Mouse (Mus musculus) MEL (cell line): ENCODE data around the gene Sv2b. TPM values are rescaled to one million over a fixed set of nuclear protein-coding genes. Genes with fewer than 3 reads are reported as not detected.

Source experiments
- DNase-seq: peaks from one replicate; pipeline ENCODE4 v3.0.0; 2011; ENCODE audit warnings: low read depth, low spot score
- H3K27ac ChIP-seq: 2 replicates; pipeline ENCODE4 v1.5.1; 2012; ENCODE audit warnings: low read depth, mild to moderate bottlenecking, control low read depth, low read length, moderate library complexity; ENCODE audit not compliant: control insufficient read depth
- H3K27me3 ChIP-seq, 2 experiments: fragments of 150-350 bp in 1 of 2; sonication (generic) in 1 of 2; 2 replicates each; pipeline ENCODE4 v1.6.1; 2012; ENCODE audit warnings: low read length in 2 of 2, mild to moderate bottlenecking in 2 of 2, improper control_type of control experiment in 1 of 2, moderate library complexity in 1 of 2; ENCODE audit not compliant: insufficient read depth in 2 of 2, control insufficient read depth in 1 of 2
- H3K36me3 ChIP-seq, 2 experiments: 2 replicates each; pipeline ENCODE4 v1.6.1; 2012 to 2014; ENCODE audit warnings: low read length in 2 of 2, improper control_type of control experiment in 1 of 2, inconsistent platforms in 1 of 2, mild to moderate bottlenecking in 1 of 2; ENCODE audit not compliant: insufficient read depth in 2 of 2, control insufficient read depth in 1 of 2
- H3K4me1 ChIP-seq, 2 experiments: fragments of 150-350 bp in 1 of 2; sonication (generic) in 1 of 2; 2 replicates each; pipeline ENCODE4 v1.6.1; 2012; ENCODE audit warnings: low read length in 2 of 2, improper control_type of control experiment in 1 of 2, mild to moderate bottlenecking in 1 of 2; ENCODE audit not compliant: insufficient read depth in 2 of 2, control insufficient read depth in 1 of 2
- H3K4me3 ChIP-seq, 2 experiments: fragments of 150-350 bp in 1 of 2; sonication (generic) in 1 of 2; 2 replicates each; pipeline ENCODE4 v1.5.1; 2012; ENCODE audit warnings: low read depth in 2 of 2, low read length in 2 of 2, mild to moderate bottlenecking in 2 of 2, moderate library complexity in 2 of 2, control low read depth in 1 of 2, improper control_type of control experiment in 1 of 2; ENCODE audit not compliant: control insufficient read depth in 1 of 2, insufficient read depth in 1 of 2
- H3K79me2 ChIP-seq: 2 replicates; pipeline ENCODE4 v1.6.1; 2012; ENCODE audit warnings: mild to moderate bottlenecking, low read length, moderate library complexity; ENCODE audit not compliant: control insufficient read depth, poor library complexity, insufficient read depth
- H3K9ac ChIP-seq: 2 replicates; pipeline ENCODE4 v1.6.1; 2012; ENCODE audit warnings: low read depth, mild to moderate bottlenecking, control low read depth, low read length, moderate library complexity; ENCODE audit not compliant: control insufficient read depth, poor library complexity, severe bottlenecking
- H3K9me3 ChIP-seq: fragments of 150-350 bp; sonication (generic); replicated peaks from 2 replicates; pipeline ENCODE4 v1.6.1; 2012; ENCODE audit warnings: mild to moderate bottlenecking, low read length, improper control_type of control experiment, moderate library complexity; ENCODE audit not compliant: insufficient read depth
- BHLHE40 ChIP-seq: IDR thresholded peaks from 2 replicates; pipeline ENCODE4 v1.6.1; 2012; ENCODE audit warnings: low read depth, mild to moderate bottlenecking, inconsistent platforms, low read length, improper control_type of control experiment, borderline replicate concordance
- CHD2 ChIP-seq: IDR thresholded peaks from 2 replicates; pipeline ENCODE4 v1.6.1; 2011; ENCODE audit warnings: low read length, improper control_type of control experiment
- ETS1 ChIP-seq: IDR thresholded peaks from 2 replicates; pipeline ENCODE4 v1.6.1; 2012; ENCODE audit warnings: low read depth, mild to moderate bottlenecking, inconsistent platforms, low read length, improper control_type of control experiment, moderate library complexity
- GABPA ChIP-seq: IDR thresholded peaks from 2 replicates; pipeline ENCODE4 v1.6.1; 2012; ENCODE audit warnings: low read depth, mild to moderate bottlenecking, inconsistent platforms, low read length, improper control_type of control experiment, moderate library complexity
- GATA1 ChIP-seq: IDR thresholded peaks from 2 replicates; pipeline ENCODE4 v1.6.1; 2011; ENCODE audit warnings: low read depth, low read length, improper control_type of control experiment
- HCFC1 ChIP-seq: IDR thresholded peaks from 2 replicates; pipeline ENCODE4 v1.6.1; 2012; ENCODE audit warnings: low read depth, mild to moderate bottlenecking, inconsistent platforms, low read length, improper control_type of control experiment, moderate library complexity
- JUND ChIP-seq: IDR thresholded peaks from 2 replicates; pipeline ENCODE4 v1.6.1; 2011; ENCODE audit warnings: low read depth, mild to moderate bottlenecking, improper control_type of control experiment, low read length
- MEF2A ChIP-seq: IDR thresholded peaks from 2 replicates; pipeline ENCODE4 v1.6.1; 2014; ENCODE audit warnings: low read depth, mild to moderate bottlenecking, inconsistent platforms, low read length, improper control_type of control experiment; ENCODE audit not compliant: poor library complexity, insufficient replicate concordance, severe bottlenecking; ENCODE audit errors: extremely low read depth
- MXI1 ChIP-seq: IDR thresholded peaks from 2 replicates; pipeline ENCODE4 v1.6.1; 2011; ENCODE audit warnings: mild to moderate bottlenecking, low read depth, low read length, improper control_type of control experiment
- MYB ChIP-seq: IDR thresholded peaks from 2 replicates; pipeline ENCODE4 v1.6.1; 2011; ENCODE audit warnings: mild to moderate bottlenecking, low read depth, low read length, improper control_type of control experiment
- MYC ChIP-seq: IDR thresholded peaks from 2 replicates; pipeline ENCODE4 v1.6.1; 2011; ENCODE audit warnings: low read depth, mild to moderate bottlenecking, low read length, improper control_type of control experiment, moderate library complexity
- POLR2A ChIP-seq, 2 experiments: IDR thresholded peaks; 2 replicates each; pipeline ENCODE4 v1.6.1; 2011 to 2012; ENCODE audit warnings: low read length in 2 of 2, mild to moderate bottlenecking in 2 of 2, control low read depth in 1 of 2, improper control_type of control experiment in 1 of 2, low read depth in 1 of 2, moderate library complexity in 1 of 2; ENCODE audit not compliant: control insufficient read depth in 1 of 2, insufficient read depth in 1 of 2, poor library complexity in 1 of 2
- RAD21 ChIP-seq: IDR thresholded peaks from 2 replicates; pipeline ENCODE4 v1.6.1; 2011; ENCODE audit warnings: mild to moderate bottlenecking, low read depth, low read length, improper control_type of control experiment
- RCOR1 ChIP-seq: IDR thresholded peaks from 2 replicates; pipeline ENCODE4 v1.6.1; 2012; ENCODE audit warnings: low read depth, mild to moderate bottlenecking, inconsistent platforms, low read length, improper control_type of control experiment
- SIN3A ChIP-seq: IDR thresholded peaks from 2 replicates; pipeline ENCODE4 v1.6.1; 2012; ENCODE audit warnings: low read length, improper control_type of control experiment, inconsistent platforms
- TAL1 ChIP-seq: IDR thresholded peaks from 2 replicates; pipeline ENCODE4 v1.6.1; 2012; ENCODE audit warnings: mild to moderate bottlenecking, inconsistent platforms, low read length, moderate library complexity, mixed read lengths
- TBP ChIP-seq: IDR thresholded peaks from 2 replicates; pipeline ENCODE4 v1.8.0; 2011; ENCODE audit warnings: low read depth, low read length, improper control_type of control experiment
- TCF12 ChIP-seq: IDR thresholded peaks from 2 replicates; pipeline ENCODE4 v1.6.1; 2014; ENCODE audit warnings: low read depth, mild to moderate bottlenecking, inconsistent platforms, low read length, improper control_type of control experiment, moderate library complexity
- UBTF ChIP-seq: IDR thresholded peaks from 2 replicates; pipeline ENCODE4 v1.6.1; 2012; ENCODE audit warnings: low read depth, mild to moderate bottlenecking, inconsistent platforms, low read length, improper control_type of control experiment, moderate library complexity, borderline replicate concordance; ENCODE audit not compliant: insufficient read depth
- USF1 ChIP-seq: IDR thresholded peaks from 2 replicates; pipeline ENCODE4 v1.6.1; 2014; ENCODE audit warnings: low read depth, mild to moderate bottlenecking, inconsistent platforms, low read length, improper control_type of control experiment, moderate library complexity
- USF2 ChIP-seq, 2 experiments: IDR thresholded peaks; 2 replicates each; pipeline ENCODE4 v1.6.1; 2011 to 2012; ENCODE audit warnings: improper control_type of control experiment in 2 of 2, low read length in 2 of 2, borderline replicate concordance in 1 of 2, inconsistent platforms in 1 of 2, low read depth in 1 of 2, mild to moderate bottlenecking in 1 of 2; ENCODE audit not compliant: insufficient read depth in 1 of 2
- polyA plus RNA-seq, 2 experiments: library from polyadenylated mRNA; stranded (reverse) in 1 of 2; unstranded in 1 of 2; fragments of >175 nt in 1 of 2; fragments of >200 nt in 1 of 2; gene quantifications; 2 replicates each; pipeline versions ENCODE4 v1.2.1 to v1.2.4; 2012; ENCODE audit warnings: low replicate concordance in 2 of 2, low read depth in 1 of 2; ENCODE audit not compliant: insufficient read length in 2 of 2, insufficient read depth in 1 of 2, missing spikeins in 1 of 2
- total RNA-seq: library from RNA; depleted of rRNA; stranded (reverse); fragments of 300-350 nt; gene quantifications from 2 replicates; pipeline ENCODE4 v1.2.3, GENCODE M21; 2012

The Sv2b gene
- total and polyA plus RNA-seq, 3 experiments, result not detected

DNA sequence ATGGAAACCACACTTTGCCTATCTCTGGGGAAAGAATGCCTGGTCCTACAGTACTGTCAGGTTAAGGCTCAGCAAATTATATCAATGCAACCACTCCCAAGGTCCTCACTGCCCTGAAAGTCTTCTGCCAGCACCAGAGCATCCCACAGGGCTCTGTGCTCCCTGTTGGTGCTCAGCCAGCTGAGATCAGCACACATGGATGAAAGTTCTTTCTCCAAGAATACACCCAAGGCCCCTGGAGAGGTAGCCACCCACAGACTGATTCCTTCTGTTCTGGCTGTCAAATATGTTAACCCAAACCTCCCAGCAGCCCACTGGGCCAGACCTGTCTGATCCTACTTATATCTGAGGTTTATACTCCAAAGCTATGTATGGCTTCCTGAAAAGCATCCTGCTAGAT is 32.3 kb downstream of the Sv2b start:
- no peaks in the 10 kb centered on the region for H3K79me2 ChIP-seq
- no peaks in the 10 kb centered on the region; a peak in 2 of 4 replicates for H3K27me3 ChIP-seq
- no peak for DNase-seq
- no peak overlapping the region for H3K9ac ChIP-seq
- H3K4me3 ChIP-seq, result no peak overlapping the region
- no peaks in the 10 kb centered on the region for H3K4me1 ChIP-seq
- no peak for TF ChIP-seq TBP
- TF ChIP-seq USF2 (IDR thresholded peaks at IDR 0.05; ENCODE audit: borderline replicate concordance in 1 of 2, insufficient read depth in 1 of 2, low read depth in 1 of 2, low read length in 2 of 2), result no peak
- no peak for TF ChIP-seq JUND
- no peak for TF ChIP-seq GATA1
- no peak for TF ChIP-seq MYB
- TF ChIP-seq POLR2A (IDR thresholded peaks at IDR 0.05; ENCODE audit: control insufficient read depth in 1 of 2, insufficient read depth in 1 of 2, low read depth in 1 of 2, low read length in 2 of 2, poor library complexity in 1 of 2), result no peak
- no peak for TF ChIP-seq CHD2
- no peak for TF ChIP-seq SIN3A
- TF ChIP-seq MEF2A, result no peak
- TF ChIP-seq MYC, result no peak
- TF ChIP-seq RAD21, result no peak
- TF ChIP-seq, all 39 proteins: peak for 0
- H3K36me3 ChIP-seq, result no peaks in the 10 kb centered on the region
- H3K9me3 ChIP-seq, result no peaks in the 10 kb centered on the region
- no peak overlapping the region for H3K27ac ChIP-seq

DNA sequence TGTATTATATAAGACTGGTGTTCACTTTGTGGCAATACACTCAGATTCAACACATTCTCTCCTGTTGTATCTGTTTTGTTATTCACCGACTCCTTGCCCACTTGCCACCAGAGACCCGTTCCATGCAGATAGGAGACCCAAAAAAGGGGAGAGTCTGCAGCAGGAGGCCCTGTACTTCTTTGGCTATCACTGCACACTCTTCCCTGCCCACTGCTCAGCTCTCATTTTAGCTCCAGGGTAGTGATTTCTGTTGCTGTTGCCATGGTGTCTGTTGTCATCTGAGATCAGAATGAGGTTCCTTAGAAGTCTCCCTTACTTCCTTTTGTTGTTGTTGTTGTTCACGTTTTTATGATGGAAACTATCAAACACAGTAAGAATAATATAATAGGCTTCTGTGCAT is 34.5 kb downstream of the Sv2b start:
- Histone ChIP-seq H3K4me1 (no peaks in the 10 kb centered on the region), H3K27ac (no peak overlapping the region), H3K4me3 (no peak overlapping the region), H3K27me3 (peaks cover under 1 to 2% of the 10 kb centered on the region in 2 experiments), H3K9me3 (no peaks in the 10 kb centered on the region), H3K36me3 (no peaks in the 10 kb centered on the region), H3K9ac (no peak overlapping the region), H3K79me2 (no peaks in the 10 kb centered on the region)
- no peak for TF ChIP-seq BHLHE40
- no peak for TF ChIP-seq TCF12
- TF ChIP-seq TAL1, result no peak
- no peak for TF ChIP-seq JUND
- no peak for TF ChIP-seq USF2 (IDR thresholded peaks at IDR 0.05; ENCODE audit: borderline replicate concordance in 1 of 2, insufficient read depth in 1 of 2, low read depth in 1 of 2, low read length in 2 of 2)
- TF ChIP-seq USF1, result no peak
- no peak for TF ChIP-seq GABPA
- no peak for TF ChIP-seq HCFC1
- no peak for TF ChIP-seq MEF2A
- TF ChIP-seq SIN3A, result no peak
- no peak for TF ChIP-seq MYB
- TF ChIP-seq RCOR1, result no peak
- no peak for TF ChIP-seq POLR2A (IDR thresholded peaks at IDR 0.05; ENCODE audit: control insufficient read depth in 1 of 2, insufficient read depth in 1 of 2, low read depth in 1 of 2, low read length in 2 of 2, poor library complexity in 1 of 2)
- no peak for TF ChIP-seq MXI1
- no peak for TF ChIP-seq UBTF
- TF ChIP-seq ETS1, result no peak
- DNase-seq, result no peak
